ENCODE assay signal across 9 mouse cellular contexts in genomic region chr8:70329124-70329834, GRCm38 (mm10). TPM values are rescaled to one million over a fixed set of nuclear protein-coding genes. Genes with fewer than 3 reads are reported as not detected.
DNase-seq lines count a peak whose midpoint lies in the region; ATAC-seq and TF ChIP-seq lines count a peak whose summit lies in the region.
"Had no signal": no experiment of that assay in that cellular context is flagged by ENCODE, and none has a peak within 500 bp of the region (broad histone marks: within the 10 kb centered on the region; RNA-seq: fewer than 3 reads in every experiment).

TSS of gene Gdf1 (plus strand) at chr8:70329817.

- H3K4me3 ChIP-seq in heart, postnatal 0 days (ENCODE audit: low read depth, low read length): no peak within 1 kb of the TSS
- no peak within 1 kb of the TSS for H3K4me3 ChIP-seq in forebrain, embryonic 16.5 days (replicated peaks; ENCODE audit: low read length)
- H3K4me3 ChIP-seq in liver, embryonic 14.5 days (ENCODE audit: insufficient read depth in 1 of 2, low read depth in 2 of 2, low read length in 2 of 2): no peak within 1 kb of the TSS

- ATAC-seq in heart, postnatal 0 days (ENCODE audit: insufficient read depth, low read depth): no peak
- ATAC-seq in forebrain, embryonic 16.5 days: no peak
- ATAC-seq in liver, embryonic 14.5 days (ENCODE audit: insufficient read depth): no peak
- no peak for ATAC-seq in monocyte, adult 5-6 weeks (replicated peaks; ENCODE audit: insufficient number of reproducible peaks, low FRiP score, low TSS enrichment, poor library complexity, severe bottlenecking)
- ATAC-seq: Patski had no signal

- 34% methylated on average over 14 of the region's 14 CpGs for WGBS in heart, postnatal 0 days
- WGBS in forebrain, embryonic 16.5 days: 28% methylated on average over 14 of the region's 14 CpGs
- 39% methylated on average over 14 of the region's 14 CpGs for WGBS in liver, embryonic 14.5 days (ENCODE audit: insufficient replicate concordance)

- H3K36me3 ChIP-seq in heart, postnatal 0 days (replicated peaks; ENCODE audit: control insufficient read depth, insufficient read depth, low read length): peaks cover 30% of the 10 kb centered on the region
- H3K36me3 ChIP-seq in forebrain, embryonic 16.5 days (ENCODE audit: control insufficient read depth, insufficient read depth): peaks cover 35% of the 10 kb centered on the region
- H3K36me3 ChIP-seq in liver, embryonic 14.5 days (replicated peaks; ENCODE audit: control insufficient read depth, insufficient read depth, low read depth): peaks cover 34% of the 10 kb centered on the region

- no peak for TF ChIP-seq CTCF in heart, postnatal 0 days (IDR thresholded peaks at IDR 0.05; ENCODE audit: low read depth)
- no peak for TF ChIP-seq CTCF in liver, embryonic 14.5 days (IDR thresholded peaks at IDR 0.05; ENCODE audit: low read depth)

- no peaks in the 10 kb centered on the region for H3K9me3 ChIP-seq in heart, postnatal 0 days (replicated peaks; ENCODE audit: control insufficient read depth, low read length)
- no peaks in the 10 kb centered on the region for H3K9me3 ChIP-seq in forebrain, embryonic 16.5 days (ENCODE audit: control insufficient read depth, low read length)
- H3K9me3 ChIP-seq in liver, embryonic 14.5 days (ENCODE audit: control insufficient read depth, low read length): no peaks in the 10 kb centered on the region

- TF ChIP-seq EP300 in heart, postnatal 0 days (IDR thresholded peaks at IDR 0.05; ENCODE audit: low read depth): no peak
- TF ChIP-seq EP300 in liver, embryonic 14.5 days (IDR thresholded peaks at IDR 0.05; ENCODE audit: low read depth): no peak

- no peak within 1 kb of the TSS for H3K27ac ChIP-seq in heart, postnatal 0 days (ENCODE audit: low read depth)
- H3K27ac ChIP-seq in forebrain, embryonic 16.5 days (ENCODE audit: low read length): no peak within 1 kb of the TSS
- H3K27ac ChIP-seq in liver, embryonic 14.5 days: peak within 1 kb of the TSS; percentile 67

- peaks cover 11% of the 10 kb centered on the region; the same call in 1 of the 2 replicates for H3K27me3 ChIP-seq in heart, postnatal 0 days (ENCODE audit: control insufficient read depth, insufficient read depth, low read length)
- H3K27me3 ChIP-seq in forebrain, embryonic 16.5 days (replicated peaks; ENCODE audit: control insufficient read depth, insufficient read depth, low read length): no peaks in the 10 kb centered on the region
- H3K27me3 ChIP-seq in liver, embryonic 14.5 days (ENCODE audit: control insufficient read depth, insufficient read depth, low read length): no peaks in the 10 kb centered on the region
- H3K27me3 ChIP-seq: Patski had no signal

- peak within 1 kb of the TSS; percentile 8; the same call in 1 of the 2 replicates for H3K4me2 ChIP-seq in heart, postnatal 0 days (ENCODE audit: low read depth, low read length)
- H3K4me2 ChIP-seq in forebrain, embryonic 16.5 days (ENCODE audit: low read length): peak within 1 kb of the TSS; percentile 17; the same call in 1 of the 2 replicates
- H3K4me2 ChIP-seq in liver, embryonic 14.5 days (ENCODE audit: low read depth): no peak within 1 kb of the TSS

- H3K9ac ChIP-seq in heart, postnatal 0 days (replicated peaks; ENCODE audit: low read depth, low read length): no peak within 1 kb of the TSS
- peak within 1 kb of the TSS; percentile 29 for H3K9ac ChIP-seq in forebrain, embryonic 16.5 days (replicated peaks; ENCODE audit: low read depth, low read length)
- no peak within 1 kb of the TSS for H3K9ac ChIP-seq in liver, embryonic 14.5 days (replicated peaks)

- H3K4me1 ChIP-seq in heart, postnatal 0 days (ENCODE audit: control insufficient read depth, insufficient read depth): no peaks in the 10 kb centered on the region
- H3K4me1 ChIP-seq in forebrain, embryonic 16.5 days (replicated peaks; ENCODE audit: control insufficient read depth, insufficient read depth, low read length): peaks cover 28% of the 10 kb centered on the region
- peaks cover 8 to 18% of the 10 kb centered on the region in 2 experiments for H3K4me1 ChIP-seq in liver, embryonic 14.5 days (replicated peaks; ENCODE audit: control insufficient read depth in 2 of 2, insufficient read depth in 2 of 2, low read length in 1 of 2)

- DNase-seq in heart, postnatal 0 days (ENCODE audit: low spot score): no peak
- no peak for DNase-seq in heart, adult 8-10 months (ENCODE audit: low spot score)
- DNase-seq in WW6 (ENCODE audit: low read depth, low spot score): peak; percentile 61
- DNase-seq in liver, embryonic 14.5 days (ENCODE audit: low read depth in 3 of 3, low spot score in 3 of 3): no peak
- DNase-seq in urinary bladder, postnatal 25 days (ENCODE audit: low spot score): no peak
- DNase-seq in B cell, adult 2 months: no peak

RNA-seq across cellular contexts. Expression of gene Gdf1, which starts in this region (rescaled TPM):
- not detected in 2 replicates for total RNA-seq in heart, postnatal 0 days (2014; rRNA removed; ENCODE audit: low replicate concordance)
- polyA plus RNA-seq in heart, postnatal 0 days (2015; fragmentation: Nextera tagmentation; extraction: Ambion mirVana): 0.18 and 0.20 TPM in 2 replicates
- under 1 TPM in 3 of 4 experiments, not detected in 1; 0.23 to 0.85 (median 0.41) TPM for total RNA-seq in heart, adult 8-10 months (2022)
- polyA plus RNA-seq in forebrain, embryonic 16.5 days (2015; fragmentation: Nextera tagmentation; extraction: Ambion mirVana): 3.9 and 5.8 TPM in 2 replicates
- 0.16 and 0.22 TPM in 2 replicates for polyA plus RNA-seq in liver, embryonic 14.5 days (2012; rRNA removed)
- not detected in 2 replicates for polyA plus RNA-seq in liver, embryonic 14.5 days (2014; fragmentation: Nextera tagmentation; extraction: Ambion mirVana)
- total RNA-seq in monocyte, adult 5-6 weeks (2017): not detected in 3 replicates
